Mouse (Mus musculus) splenic B cell, adult 2 months (primary cell): ENCODE measurements at regions not wholly inside any gene's neighbourhood (a gene's known extent, or its start where the extent isn't known, plus 50 kb on each side); places are given as distances from the start of the nearest gene placed in this dataset.

ENCODE experiments used
- DNase-seq: peaks from one replicate; pipeline ENCODE4 v3.0.0-alpha.2; 2011; ENCODE audit warnings: low read depth, low spot score
- H3K27me3 ChIP-seq: 2 replicates; pipeline ENCODE4 v1.6.1; 2012; ENCODE audit warnings: mild to moderate bottlenecking, low read length, moderate library complexity, mixed read lengths; ENCODE audit not compliant: control insufficient read depth, poor library complexity, insufficient read depth, severe bottlenecking
- H3K36me3 ChIP-seq: 2 replicates; pipeline ENCODE4 v1.6.1; 2012; ENCODE audit warnings: mild to moderate bottlenecking, low read length, moderate library complexity, mixed read lengths; ENCODE audit not compliant: control insufficient read depth, poor library complexity, insufficient read depth, severe bottlenecking

DNA sequence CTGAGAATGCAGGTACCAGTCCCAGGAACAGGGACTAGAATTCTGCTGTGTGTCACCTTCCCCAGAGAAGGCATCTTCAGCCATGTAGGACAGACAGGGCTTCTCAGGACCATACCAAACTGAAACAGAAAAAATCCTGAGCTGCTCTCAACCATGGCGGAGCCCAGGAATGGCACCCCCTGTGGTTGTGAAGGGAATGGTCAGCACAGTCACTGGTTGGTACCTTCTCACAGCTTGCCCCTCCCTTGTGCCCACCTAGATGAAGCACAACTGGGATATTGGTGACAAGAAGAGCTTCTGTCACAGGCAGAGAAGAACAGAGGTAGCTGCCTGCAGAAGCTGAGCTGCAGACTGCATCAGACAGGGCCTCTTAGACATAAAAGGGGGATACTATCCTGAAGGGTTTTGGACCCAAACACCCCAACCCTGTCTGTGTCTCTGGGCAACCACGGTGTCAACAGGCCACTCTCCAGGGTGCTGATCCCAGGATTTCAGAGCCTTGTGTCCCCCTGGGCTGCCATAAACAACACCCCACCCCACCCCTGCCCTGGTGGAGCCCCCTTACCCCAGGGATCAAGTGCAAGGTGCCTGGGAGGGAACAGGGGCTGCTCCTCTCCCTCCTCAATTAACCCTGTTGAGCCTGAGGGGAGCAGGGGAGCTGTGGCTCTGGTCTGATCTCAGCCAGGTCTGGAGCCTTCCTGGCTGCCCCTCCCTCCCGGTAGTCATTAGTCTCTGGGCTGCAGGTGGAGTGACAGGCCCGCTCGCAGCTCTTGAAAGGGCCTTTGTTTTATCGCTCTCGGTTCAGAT is 275.7 kb downstream of the Rps24 start:
- H3K27me3 ChIP-seq = no peaks in the 10 kb centered on the region
- H3K36me3 ChIP-seq = no peaks in the 10 kb centered on the region
- DNase-seq = no peak

DNA sequence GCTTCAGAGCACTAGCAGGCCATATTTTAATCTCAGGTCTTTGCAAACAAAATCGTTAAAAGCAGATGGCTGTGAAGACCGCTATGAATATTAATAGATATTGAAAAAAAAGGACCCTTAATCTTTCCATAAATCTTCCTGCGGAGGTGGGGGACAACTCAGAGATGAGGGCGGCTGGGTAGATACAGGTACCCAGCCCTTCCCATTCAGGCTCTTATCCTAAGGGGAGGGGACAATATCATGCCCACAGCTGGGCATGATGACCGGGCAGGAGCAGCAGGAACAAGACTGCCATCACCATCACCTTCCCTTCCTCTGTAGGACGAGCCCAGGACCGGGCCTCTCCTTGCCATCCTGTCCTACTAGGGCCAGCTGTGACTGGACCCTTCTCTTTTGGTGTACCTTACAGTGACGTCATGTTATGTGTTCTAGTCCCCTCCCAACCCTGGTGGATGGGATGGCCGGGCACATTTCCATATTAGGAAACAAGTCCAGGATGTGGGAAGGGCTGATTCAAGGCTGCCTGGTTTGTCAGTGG is 276.4 kb downstream of the Rps24 start:
- Histone ChIP-seq H3K27me3 (no peaks in the 10 kb centered on the region), H3K36me3 (no peaks in the 10 kb centered on the region)
- no peak for DNase-seq

DNA sequence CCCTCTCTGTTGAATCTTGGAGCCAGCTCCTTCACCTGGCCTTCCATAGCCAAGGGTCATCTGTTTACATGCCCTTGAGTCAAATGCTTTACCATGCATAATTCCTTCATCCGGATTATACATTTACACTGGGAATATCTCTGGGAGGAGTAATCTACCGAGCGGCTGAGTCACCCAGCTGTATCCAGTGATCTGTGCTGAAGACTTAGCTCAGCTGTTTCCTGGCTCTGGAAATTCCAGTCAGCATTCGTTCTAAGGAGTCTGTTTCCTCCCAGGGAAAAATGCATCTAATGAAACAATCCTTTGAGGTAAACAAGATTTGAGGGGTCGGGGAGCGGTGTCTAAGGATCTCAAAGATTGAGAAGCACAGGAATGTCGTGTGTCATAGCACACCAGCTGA is 276.9 kb downstream of the Rps24 start:
- Histone ChIP-seq H3K36me3 (no peaks in the 10 kb centered on the region), H3K27me3 (no peaks in the 10 kb centered on the region)
- DNase-seq = no peak

DNA sequence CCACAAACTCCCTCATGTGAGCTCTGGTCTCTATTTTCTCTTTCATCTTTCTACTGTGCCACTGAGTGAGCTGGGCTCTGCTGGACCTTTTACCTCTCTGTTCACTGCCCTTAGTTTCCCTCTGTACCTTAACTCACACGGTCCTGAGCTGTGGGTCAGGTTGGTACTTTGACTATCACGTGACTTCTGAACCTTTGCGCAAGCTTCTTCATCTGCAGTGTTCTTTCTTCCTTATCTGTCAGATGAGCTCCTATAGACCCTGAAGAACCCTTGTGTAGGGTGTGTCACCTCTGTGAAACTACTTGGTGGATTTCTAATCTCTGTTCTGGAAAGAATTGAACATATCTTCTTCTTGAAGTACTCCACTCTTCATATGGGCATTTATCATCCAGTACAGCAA is 279.3 kb downstream of the Rps24 start:
- Histone ChIP-seq H3K27me3 (no peaks in the 10 kb centered on the region), H3K36me3 (no peaks in the 10 kb centered on the region)

DNA sequence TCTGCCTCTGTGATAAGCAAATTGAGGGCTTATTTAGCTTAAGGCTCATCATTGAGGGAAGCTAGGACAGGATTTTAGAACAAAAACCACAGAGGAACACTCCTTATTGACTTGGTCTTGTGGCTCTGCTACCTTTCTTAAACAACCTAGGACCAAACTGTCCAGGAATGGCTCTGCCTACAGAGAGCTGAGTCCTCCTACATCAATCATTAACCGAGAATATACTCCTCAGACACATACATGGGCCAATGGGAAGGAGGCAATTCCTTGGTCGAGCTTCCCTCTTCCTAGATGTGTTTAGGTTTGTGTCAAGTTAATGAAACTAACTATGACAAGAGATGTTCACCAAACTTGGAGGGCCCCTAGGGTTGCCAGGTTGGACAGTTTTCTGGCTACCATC is 279.8 kb downstream of the Rps24 start:
- Histone ChIP-seq H3K36me3 (no peaks in the 10 kb centered on the region), H3K27me3 (no peaks in the 10 kb centered on the region)
- DNase-seq = no peak

More for the DNA sequence above, 279.3 kb downstream of the Rps24 start:
- DNase-seq = no peak

DNA sequence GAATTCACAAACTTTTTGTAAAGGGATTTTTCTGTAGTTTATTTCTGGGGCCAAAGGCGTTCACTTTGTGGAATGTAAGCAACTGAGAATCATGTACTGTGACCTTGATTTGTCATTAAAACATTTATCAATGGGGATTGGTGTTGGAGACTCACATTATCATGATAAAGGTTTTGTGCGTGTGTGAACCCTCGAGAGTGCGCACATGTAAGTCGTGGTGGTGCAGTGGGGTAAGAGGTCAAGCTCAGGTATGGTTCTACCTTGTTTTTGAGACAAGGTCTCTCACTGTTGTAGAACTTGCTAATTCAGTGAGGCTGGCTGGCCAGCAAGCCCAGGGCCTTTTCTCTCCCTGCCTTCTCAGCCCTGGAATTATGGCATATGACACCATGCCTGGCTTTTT is 280.4 kb downstream of the Rps24 start:
- no peak for DNase-seq
- H3K36me3 ChIP-seq = no peaks in the 10 kb centered on the region
- no peaks in the 10 kb centered on the region for H3K27me3 ChIP-seq

DNA sequence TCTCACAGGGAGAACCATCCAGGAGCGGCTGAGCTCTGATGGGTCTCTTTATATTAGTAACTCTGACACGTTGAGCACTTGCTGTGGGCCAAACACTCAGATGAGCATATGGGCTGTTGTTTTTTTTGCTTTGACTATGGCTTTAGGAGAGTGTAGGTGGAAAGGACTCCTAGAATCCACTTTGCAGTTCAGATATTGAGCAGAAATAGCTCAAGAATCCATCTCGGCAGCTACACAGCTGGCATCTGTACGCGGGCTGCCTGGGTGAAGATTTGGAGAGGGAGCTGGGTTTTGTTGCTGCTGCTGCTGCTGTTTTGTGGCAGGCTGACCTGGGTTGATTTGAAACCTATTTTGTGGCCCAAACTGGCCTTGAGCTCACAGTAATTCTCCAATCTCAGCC is 281.0 kb downstream of the Rps24 start:
- no peak for DNase-seq
- Histone ChIP-seq H3K27me3 (no peaks in the 10 kb centered on the region), H3K36me3 (no peaks in the 10 kb centered on the region)

DNA sequence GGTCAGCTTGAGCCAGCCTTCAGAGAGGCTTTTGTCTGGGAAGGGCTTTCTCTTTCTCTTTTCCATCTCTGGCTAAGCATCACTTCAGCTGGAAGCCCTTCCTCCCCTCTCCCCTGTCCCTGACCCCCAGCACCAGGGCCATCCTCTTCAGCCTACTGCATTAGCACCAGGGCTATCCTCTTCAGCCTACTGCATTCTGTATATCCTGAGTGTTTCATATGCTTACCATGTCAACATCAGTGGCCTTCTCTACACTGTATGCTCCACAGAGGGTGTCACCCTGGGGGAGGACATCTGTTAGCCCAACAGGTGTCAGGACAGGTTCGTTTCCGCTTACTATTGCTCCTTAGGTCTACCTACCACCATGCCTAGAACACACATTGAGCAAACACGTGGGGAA is 282.5 kb downstream of the Rps24 start:
- Histone ChIP-seq H3K36me3 (no peaks in the 10 kb centered on the region), H3K27me3 (no peaks in the 10 kb centered on the region)
- DNase-seq = no peak

DNA sequence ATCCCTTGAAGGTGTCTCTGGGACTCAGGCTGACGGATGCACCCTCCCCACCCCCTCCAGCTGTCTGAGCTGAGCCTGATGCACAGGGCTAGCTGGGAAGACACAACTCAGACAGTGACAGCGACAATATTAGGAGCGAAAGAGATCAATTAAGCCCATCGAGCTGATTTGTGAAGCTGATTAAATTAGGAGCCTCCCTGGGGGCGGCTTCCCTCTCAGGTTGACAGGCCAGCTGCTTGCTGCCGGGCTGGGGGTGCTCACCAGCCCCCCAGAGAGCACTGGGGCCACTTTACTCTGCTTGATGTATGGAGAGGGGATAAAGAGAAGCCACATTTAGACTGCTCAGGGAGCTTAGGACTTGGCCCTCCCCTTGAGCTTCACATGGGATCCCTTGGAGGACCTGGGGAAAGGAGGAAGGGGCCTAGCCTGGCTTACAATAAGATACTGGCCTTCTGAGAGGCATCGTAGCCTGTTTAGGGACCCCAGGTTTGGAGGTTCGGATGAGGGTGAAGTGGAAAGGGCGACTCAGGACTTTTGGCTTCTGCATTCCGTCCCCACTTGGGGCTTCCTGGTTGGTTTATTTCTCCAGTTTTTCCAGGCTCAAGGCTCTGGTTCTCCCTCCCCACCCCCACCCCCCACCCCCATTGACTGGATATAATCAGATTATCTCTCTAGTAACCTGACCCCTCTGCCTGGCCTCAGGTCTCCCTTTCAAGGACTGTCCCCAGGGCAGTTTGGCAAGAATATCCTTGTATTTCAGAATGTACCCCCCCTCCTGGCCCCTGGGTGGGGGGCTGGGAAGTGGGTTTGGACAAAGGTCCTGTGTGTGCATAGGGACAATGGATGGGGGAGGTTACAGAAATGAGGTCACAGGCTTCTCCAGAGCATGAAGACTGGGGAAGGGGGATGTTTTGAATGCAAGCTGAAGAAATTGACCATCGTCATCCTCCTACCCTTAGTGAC is 283.4 kb downstream of the Rps24 start:
- DNase-seq = no peak
- no peaks in the 10 kb centered on the region for H3K27me3 ChIP-seq
- H3K36me3 ChIP-seq = no peaks in the 10 kb centered on the region

DNA sequence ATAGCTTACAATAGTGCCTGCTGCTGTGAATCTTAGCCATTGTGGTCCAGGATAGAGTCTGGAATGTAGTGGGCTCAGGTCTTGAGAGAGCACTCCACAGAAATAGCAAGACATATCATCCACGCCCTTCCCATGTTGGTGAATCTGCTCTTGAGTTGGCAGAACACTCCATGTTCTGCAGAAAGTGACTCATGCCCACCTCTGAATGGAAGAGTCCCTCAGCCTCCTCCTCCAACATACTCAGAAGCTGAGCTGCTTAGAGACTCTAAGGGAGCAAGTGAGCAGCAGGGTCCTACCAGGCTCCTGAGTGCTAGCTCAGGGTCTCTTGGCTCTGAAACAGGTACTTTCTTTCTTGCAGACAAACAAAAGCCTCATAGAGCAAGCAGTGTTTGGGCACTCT is 284.7 kb downstream of the Rps24 start:
- Histone ChIP-seq H3K36me3 (no peaks in the 10 kb centered on the region), H3K27me3 (no peaks in the 10 kb centered on the region)
- DNase-seq = no peak

DNA sequence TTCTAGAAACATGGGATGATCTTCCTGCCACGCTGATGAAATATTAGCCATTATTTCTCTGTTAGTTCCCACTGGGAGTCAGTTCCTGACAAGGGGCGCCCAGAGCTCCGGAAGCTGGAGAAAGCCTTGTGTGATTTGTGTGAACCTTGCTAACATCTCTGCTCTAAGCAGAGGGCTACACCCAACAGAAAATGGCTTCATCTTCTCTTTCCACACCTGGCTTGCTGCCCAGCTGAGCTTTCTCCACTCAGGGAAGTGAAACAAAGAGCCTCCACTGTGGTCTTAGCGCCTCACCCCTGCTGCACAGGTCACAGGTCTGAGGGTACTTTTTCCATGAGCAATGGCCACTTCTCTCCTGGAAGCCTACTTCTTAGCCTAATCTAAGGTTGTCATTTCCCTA is 285.2 kb downstream of the Rps24 start:
- peak; percentile 10 for DNase-seq
- Histone ChIP-seq H3K27me3 (no peaks in the 10 kb centered on the region), H3K36me3 (no peaks in the 10 kb centered on the region)

DNA sequence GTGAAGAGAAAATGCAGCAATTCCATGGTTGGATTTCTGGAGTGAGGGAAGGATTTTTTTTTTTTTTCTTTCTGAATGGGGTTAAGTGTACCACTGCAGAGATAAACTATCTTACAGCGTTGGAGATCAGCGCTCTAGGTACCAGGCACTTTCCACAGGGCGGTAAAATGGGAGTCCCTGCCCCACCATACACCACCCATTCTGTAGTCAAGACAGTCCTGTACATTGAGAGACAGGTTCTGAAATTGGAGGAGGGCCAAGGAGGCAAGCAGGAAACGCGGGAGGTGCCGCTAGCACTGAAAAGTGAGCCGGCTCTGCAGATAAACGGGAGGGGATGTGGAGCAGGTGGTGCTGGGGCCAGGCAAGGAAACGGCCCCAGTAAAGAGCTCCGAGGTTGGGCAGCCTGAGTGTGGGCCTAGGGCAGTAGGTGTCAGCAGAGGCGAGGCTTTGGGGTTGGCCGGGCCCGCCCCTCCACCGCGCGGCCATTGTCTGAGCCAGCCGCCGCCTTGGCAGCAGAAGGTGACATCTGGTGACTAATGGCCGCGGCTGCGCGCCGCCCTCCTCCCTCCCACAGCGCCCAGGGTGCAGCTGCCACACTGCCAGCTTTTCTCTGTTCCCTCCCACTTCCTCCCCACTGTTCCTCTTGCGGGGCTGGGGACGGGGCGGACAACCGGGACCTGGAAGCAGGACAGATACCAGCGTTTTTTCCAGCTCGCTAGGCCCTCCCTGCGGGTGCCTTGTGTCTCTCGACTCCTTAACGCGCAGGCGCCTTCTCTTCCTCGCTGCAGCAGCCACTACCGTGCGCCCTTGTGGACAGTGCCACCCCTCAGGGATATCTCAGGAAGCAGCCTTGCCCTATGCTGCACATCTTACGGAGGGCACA is 292.1 kb downstream of the Rps24 start:
- no peaks in the 10 kb centered on the region for H3K27me3 ChIP-seq
- no peaks in the 10 kb centered on the region for H3K36me3 ChIP-seq
- peak; percentile 67 for DNase-seq

DNA sequence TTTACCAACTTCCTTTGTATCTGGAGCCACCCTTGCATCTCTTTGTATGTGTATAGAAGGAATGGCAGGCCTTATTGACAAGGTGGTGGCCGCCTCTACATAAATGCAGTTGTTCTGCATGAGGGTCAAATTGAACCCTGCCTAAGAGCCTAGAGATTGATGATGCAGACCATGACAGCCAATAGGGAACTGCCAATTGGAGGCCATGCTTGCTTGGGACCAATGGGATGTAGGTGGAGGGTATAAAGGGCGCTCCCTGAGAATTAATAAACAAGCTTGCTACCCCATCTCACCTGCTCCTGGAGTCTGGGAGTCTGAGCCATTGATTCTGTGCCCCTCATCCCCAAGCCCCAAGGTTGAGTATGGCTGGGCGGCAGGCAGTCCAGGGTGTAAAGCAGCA is 294.7 kb downstream of the Rps24 start:
- peak; percentile 58 for DNase-seq
- H3K27me3 ChIP-seq = no peaks in the 10 kb centered on the region
- H3K36me3 ChIP-seq = no peaks in the 10 kb centered on the region

DNA sequence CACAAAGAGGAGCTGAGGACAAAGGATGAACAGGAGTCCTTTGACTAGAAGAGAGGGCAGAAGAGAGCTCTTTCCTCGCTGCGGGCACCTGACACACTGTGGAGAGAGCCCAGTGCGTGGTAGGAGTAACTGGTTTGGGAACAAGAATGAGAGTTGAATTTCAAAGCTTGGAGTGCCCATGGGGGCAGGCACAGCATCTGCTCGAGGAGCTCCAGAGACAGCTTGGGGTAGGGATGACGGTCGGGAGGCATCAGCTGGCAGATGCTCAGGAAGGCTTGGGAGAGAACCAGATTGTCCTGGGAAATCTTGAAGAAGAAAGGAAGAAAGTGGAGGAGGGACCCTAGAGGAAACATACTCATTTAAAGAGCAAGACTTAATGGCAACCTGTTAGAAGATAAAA is 297.0 kb downstream of the Rps24 start:
- Histone ChIP-seq H3K36me3 (no peaks in the 10 kb centered on the region), H3K27me3 (no peaks in the 10 kb centered on the region)
- no peak for DNase-seq
